Mouse (Mus musculus) ES-Bruce4 (cell line): ENCODE measurements around the gene Zfp786. TPM values are rescaled to one million over a fixed set of nuclear protein-coding genes. Genes with fewer than 3 reads are reported as not detected.

Source experiments
- H3K27ac ChIP-seq: 2 replicates; pipeline ENCODE4 v1.5.1; 2012; ENCODE audit warnings: low read length, inconsistent platforms; ENCODE audit not compliant: insufficient read depth
- H3K27me3 ChIP-seq: 2 replicates; pipeline ENCODE4 v1.6.1; 2012; ENCODE audit warnings: mild to moderate bottlenecking, low read length, inconsistent platforms; ENCODE audit not compliant: control insufficient read depth, poor library complexity, insufficient read depth, severe bottlenecking
- H3K36me3 ChIP-seq: 2 replicates; pipeline ENCODE4 v1.6.1; 2012; ENCODE audit warnings: inconsistent platforms, mild to moderate bottlenecking, low read length, moderate library complexity; ENCODE audit not compliant: control insufficient read depth, poor library complexity, insufficient read depth, severe bottlenecking
- H3K4me1 ChIP-seq: one replicate; pipeline ENCODE4 v1.8.1; 2011; ENCODE audit warnings: low read length; ENCODE audit not compliant: control insufficient read depth, insufficient read depth
- H3K4me3 ChIP-seq: 2 replicates; pipeline ENCODE4 v1.5.1; 2011; ENCODE audit warnings: low read depth, mild to moderate bottlenecking, low read length
- H3K9ac ChIP-seq: 2 replicates; pipeline ENCODE4 v1.6.1; 2012; ENCODE audit warnings: low read depth, mild to moderate bottlenecking, inconsistent platforms; ENCODE audit not compliant: poor library complexity, severe bottlenecking
- H3K9me3 ChIP-seq: replicated peaks from 2 replicates; pipeline ENCODE4 v1.6.1; 2012; ENCODE audit warnings: mild to moderate bottlenecking, low read length, inconsistent platforms; ENCODE audit not compliant: control insufficient read depth, poor library complexity, insufficient read depth, severe bottlenecking
- CTCF ChIP-seq: IDR thresholded peaks from one replicate; pipeline ENCODE4 v1.8.1; 2011; ENCODE audit warnings: low read depth, low read length
- EP300 ChIP-seq: IDR thresholded peaks from 2 replicates; pipeline ENCODE4 v1.6.1; 2011; ENCODE audit warnings: low read depth, low read length; ENCODE audit not compliant: insufficient read depth
- POLR2A ChIP-seq: IDR thresholded peaks from one replicate; pipeline ENCODE4 v1.8.1; 2011; ENCODE audit warnings: low read length; ENCODE audit not compliant: insufficient read depth
- polyA plus RNA-seq: library from polyadenylated mRNA; stranded (reverse); fragments of >200 nt; gene quantifications from 2 replicates; pipeline ENCODE4 v1.2.4, GENCODE M21; 2011; ENCODE audit warnings: low read depth; ENCODE audit not compliant: missing spikeins, insufficient read depth, insufficient read length

Gene Zfp786
- polyA plus RNA-seq: 0.67 and 0.79 TPM in 2 replicates

DNA sequence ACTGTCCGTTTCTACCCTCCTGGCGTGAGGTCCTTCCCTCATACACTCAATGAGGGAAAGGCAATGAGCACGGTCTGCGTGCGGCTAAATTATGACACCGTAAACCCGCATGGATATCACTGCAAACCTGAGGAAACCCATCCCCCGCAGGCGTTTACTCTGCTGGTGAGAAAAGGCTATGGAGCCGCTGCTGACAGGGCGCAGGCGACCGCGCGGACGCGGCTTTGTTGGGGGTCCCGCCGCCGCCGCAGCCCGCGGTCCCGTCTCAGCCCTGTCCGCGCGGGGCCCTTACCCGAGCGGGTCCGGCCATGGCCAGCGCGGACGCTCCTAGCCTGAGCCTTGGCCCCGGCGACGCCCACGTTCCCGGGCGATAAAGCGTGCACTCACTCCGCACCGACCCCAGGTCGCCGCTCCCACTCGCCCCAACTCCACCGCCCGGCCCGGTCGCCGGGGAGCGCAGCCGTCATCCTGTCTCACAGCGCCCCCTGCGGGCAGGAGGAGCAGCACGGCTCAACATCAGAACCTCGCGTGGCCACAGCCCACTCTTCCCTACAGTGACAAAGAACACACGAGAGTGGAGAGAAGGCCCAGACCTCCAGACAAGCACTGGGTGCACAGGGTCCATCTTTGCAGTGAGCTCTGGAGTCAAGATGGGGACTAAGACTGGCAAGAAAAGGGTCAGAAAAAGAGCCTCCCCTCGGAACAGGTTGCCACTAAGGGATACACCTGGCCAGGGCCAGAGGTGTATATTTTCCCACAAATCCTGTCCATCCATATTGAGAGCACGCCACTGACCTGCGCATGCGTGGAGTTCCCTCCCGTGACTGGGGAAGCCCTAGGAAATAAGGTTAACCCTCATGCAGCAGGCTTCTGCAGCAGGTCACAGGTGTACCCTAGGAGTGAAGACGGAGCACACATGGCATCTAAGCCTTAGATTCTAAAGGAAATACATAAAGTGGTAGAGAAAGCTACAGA lies at the start of gene Zfp786:
Gene Zfp786 (minus strand): TSS at position 764 of the 975 bp plus-strand sequence.
- H3K36me3 ChIP-seq: no peaks in the 10 kb centered on the region
- no peaks in the 10 kb centered on the region for H3K27me3 ChIP-seq
- no peaks in the 10 kb centered on the region for H3K4me1 ChIP-seq
- H3K27ac ChIP-seq: no peak within 1 kb of the TSS
- TF ChIP-seq CTCF (peak; percentile 91), EP300 (no peak)
- H3K9me3 ChIP-seq: no peaks in the 10 kb centered on the region
- peak within 1 kb of the TSS; percentile 96 for H3K4me3 ChIP-seq
- peak within 1 kb of the TSS; percentile 81 for H3K9ac ChIP-seq

DNA sequence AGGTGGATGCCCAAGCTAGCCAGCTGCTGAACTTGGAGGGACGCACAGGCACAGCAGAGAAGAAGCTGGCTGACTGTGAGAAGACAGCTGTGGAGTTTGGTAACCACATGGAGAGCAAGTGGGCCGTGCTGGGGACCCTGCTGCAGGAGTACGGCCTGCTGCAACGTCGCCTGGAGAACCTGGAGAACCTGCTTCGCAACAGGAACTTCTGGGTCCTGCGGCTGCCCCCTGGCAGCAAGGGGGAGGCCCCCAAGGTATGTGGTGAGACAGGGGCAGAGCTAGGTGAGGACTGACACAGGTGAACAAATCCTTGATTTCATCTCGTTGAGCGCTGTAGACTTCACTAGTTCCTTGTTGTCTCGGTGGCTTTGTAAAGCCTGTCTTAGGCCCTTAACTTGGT lies 49.5 kb upstream of the Zfp786 start:
- Histone ChIP-seq H3K9ac (no peak overlapping the region), H3K36me3 (no peaks in the 10 kb centered on the region), H3K9me3 (no peaks in the 10 kb centered on the region), H3K27ac (no peak overlapping the region), H3K4me1 (no peaks in the 10 kb centered on the region), H3K4me3 (no peak overlapping the region), H3K27me3 (no peaks in the 10 kb centered on the region)
- no peak for TF ChIP-seq CTCF
- no peak for TF ChIP-seq EP300
- no peak for TF ChIP-seq POLR2A

DNA sequence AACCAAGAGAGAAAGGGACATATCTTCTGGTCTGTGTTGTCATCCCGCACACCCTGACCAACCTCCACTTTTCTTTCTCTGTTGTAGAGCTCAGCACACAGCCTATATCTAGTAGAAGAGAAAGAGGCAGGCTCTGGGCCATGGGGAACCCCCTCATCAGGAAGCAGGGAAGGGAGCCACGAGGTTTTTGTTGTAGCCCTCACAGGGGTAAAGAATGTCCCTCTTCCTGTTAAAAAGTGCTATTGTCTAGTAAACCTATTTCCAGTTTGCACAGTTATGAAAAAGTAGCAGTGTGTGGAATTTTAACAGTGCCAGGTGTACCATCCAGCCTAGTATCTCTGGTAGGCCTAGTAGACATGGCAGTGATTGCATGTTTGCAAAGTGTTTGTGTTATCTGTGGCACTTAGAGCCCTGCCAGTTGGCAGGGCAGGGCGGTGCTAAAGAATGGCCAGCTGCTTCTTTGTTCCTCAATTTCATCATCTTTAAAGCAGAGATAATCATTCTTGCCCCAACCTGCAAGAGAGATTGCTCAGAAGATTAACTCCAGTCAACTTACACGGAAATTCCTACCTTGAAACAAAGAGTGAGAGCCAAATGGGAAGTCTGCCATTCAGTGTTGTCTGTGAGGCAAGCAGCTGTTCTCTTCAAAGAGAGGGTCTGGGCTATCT lies 48.5 kb upstream of the Zfp786 start:
- no peaks in the 10 kb centered on the region for H3K27me3 ChIP-seq
- no peak for TF ChIP-seq CTCF
- no peak for TF ChIP-seq EP300
- no peak for TF ChIP-seq POLR2A
- no peak overlapping the region for H3K27ac ChIP-seq
- no peak overlapping the region for H3K4me3 ChIP-seq
- H3K36me3 ChIP-seq: no peaks in the 10 kb centered on the region
- no peaks in the 10 kb centered on the region for H3K9me3 ChIP-seq
- H3K4me1 ChIP-seq: no peaks in the 10 kb centered on the region
- H3K9ac ChIP-seq: no peak overlapping the region

DNA sequence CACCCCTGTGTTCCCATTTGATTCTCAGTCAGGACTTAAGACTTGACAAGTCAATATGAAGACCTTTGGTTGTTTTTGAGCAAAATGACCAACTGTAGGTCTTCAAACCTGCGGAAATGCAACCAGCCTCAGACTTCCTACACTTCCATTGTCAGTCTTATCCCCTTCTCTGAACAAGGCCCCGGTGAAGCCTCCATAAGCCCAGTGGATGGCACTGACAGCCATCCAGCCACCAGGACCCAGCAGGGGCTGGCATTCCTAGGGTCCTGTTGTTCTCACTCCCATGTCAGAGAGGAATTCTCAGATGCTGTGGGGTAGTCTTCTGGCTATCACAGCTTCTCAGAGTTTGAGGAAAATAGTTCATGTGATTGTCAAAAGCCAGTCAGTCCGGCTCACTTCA lies 47.9 kb upstream of the Zfp786 start:
- Histone ChIP-seq H3K4me1 (no peaks in the 10 kb centered on the region), H3K9ac (peak overlapping the region; percentile 86), H3K36me3 (no peaks in the 10 kb centered on the region), H3K4me3 (no peak overlapping the region), H3K27me3 (no peaks in the 10 kb centered on the region), H3K9me3 (no peaks in the 10 kb centered on the region), H3K27ac (no peak overlapping the region)
- TF ChIP-seq EP300 (no peak), CTCF (no peak), POLR2A (no peak)

DNA sequence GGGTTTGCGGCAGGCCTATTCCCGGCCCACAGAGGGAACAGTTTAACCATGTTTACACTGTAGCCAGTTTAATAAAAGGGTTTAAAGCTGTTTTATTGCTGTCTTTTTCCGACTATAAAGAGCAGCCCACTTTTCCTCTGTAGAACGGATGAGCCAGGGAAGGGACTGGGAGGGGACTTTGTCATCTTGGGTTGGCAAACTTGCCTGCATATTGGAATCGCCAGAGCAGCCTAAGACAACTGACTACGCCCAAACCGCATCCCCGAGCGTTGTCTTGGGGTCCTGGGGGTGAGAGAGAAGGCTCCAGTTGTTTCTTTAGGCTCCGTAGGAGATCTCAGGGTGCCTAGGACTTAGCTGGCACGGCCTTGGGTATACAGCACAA lies 47.5 kb upstream of the Zfp786 start:
- Histone ChIP-seq H3K36me3 (no peaks in the 10 kb centered on the region), H3K27me3 (no peaks in the 10 kb centered on the region), H3K9ac (peak overlapping the region; percentile 86), H3K4me3 (peak overlapping the region; percentile 83), H3K4me1 (no peaks in the 10 kb centered on the region), H3K9me3 (no peaks in the 10 kb centered on the region), H3K27ac (no peak overlapping the region)
- no peak for TF ChIP-seq EP300
- TF ChIP-seq POLR2A: no peak
- TF ChIP-seq CTCF: no peak
